Mouse (Mus musculus) inflammation-experienced regulatory T-cells (primary cell): ENCODE measurements around the gene Dnajc4. TPM values are rescaled to one million over a fixed set of nuclear protein-coding genes. Genes with fewer than 3 reads are reported as not detected.

Source experiments
- polyA plus RNA-seq, 2 experiments: library from polyadenylated mRNA; unstranded; fragments of 100-300 nt; shearing (Covaris generic); gene quantifications; one replicate each; pipeline ENCODE4 v1.2.1; 2017

Dnajc4 gene
- 10 to 100 TPM; 52.2 to 52.7 TPM for polyA plus RNA-seq

DNA sequence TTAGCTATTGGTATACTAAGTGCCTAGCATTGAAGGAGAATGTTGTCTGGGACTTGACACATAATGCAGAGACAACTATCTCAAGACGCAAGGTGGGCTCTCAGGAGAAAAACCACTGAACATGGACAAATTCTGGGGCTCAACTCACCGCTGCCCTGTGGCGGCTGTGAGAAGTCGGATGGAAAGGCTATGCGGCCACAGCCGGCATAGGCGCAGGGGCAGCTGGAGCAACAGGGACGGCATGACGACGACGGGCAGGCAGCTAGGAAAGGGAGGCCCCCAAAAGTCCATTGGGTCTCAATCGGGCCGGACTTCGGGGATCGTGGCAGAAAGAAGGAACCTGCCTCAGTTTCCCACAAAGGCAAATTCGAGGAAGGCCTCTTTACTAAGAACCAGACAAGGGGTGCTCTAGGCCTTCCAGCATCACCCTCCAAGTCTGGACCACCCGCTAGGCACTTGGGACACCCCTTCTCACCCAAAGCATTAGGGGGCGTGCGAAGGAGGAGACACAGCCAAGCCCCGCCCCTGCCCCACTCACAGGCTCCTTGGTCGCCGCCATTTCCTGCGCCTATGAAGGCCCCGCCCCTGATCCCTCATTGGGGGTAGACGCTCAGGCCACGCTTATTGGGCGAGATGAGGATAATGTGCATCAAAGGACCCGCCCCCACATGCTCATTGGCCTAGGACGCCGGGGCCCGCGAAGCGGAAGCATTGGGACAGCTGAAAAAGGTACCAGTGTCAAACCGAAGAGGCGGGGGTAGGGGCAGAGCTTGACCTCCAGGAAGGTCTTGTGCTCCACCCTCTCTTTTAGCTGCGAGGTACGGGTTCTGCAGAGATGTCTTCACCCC, at the start of gene Dnajc4:
Gene Dnajc4, minus strand, starts transcription at position 562 of the 848 bp plus-strand sequence.

DNA sequence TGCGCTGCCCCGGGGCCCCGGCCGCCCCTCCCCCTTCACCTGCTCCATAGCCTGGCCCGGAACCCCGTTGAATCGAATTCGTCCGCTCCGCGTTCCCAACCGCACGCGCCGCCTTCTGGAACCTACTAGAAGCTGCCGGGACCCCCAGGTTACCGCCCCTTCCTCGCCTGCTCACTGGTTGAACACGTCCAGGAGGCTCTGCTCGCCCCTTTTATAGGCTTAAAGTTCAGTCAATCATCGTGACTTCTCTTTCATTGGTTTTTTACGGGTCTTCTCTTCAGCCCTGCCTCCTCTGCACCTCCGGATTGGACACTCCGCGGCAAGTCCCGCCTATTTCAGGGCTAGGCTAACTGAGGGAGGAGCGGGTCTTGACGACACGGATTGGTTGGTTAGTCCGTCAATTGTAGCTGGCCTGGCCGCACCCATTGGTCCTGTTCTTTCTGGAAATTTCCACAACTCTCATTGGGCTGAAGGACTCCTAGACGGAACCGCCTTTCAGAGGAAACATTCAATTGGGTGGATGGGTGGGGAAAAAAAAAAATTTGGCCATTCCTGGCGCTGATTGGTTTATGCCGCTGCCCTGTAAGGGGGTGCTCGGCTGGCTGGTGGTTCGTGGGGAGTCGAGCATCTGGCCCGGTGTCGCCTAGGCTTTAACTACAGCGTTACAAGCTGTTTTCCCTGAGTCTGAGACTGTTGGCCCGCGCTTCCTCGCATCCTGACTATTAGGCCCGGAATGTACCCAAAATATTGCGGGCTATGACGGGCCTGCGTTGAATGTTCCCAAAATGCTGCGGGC, 47.7 kb upstream of the Dnajc4 start, which contains the start of gene Stip1:
Gene Stip1, minus strand, starts transcription at position 127 of the 796 bp plus-strand sequence.

DNA sequence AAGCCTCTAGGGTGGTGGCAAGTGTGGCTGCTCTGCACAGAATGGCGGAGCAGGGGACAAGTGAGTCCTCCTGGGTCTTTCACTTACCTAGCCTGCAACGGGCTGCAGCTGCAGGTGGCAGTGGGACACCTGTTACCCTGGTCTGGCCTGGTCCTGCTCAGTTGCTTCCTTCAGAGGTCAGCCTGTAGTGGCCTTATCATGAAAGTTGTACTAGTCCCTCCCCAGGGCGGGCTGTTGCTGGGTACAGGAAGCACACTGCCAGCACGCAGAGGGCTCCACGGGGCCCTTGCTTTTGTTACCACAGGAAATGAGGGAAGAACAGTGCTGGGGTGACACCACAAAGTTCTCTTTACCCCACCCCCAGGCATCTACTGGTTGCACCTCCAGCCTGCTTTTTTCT, 26.8 kb upstream of the Dnajc4 start, which contains the start of gene Fermt3:
Gene Fermt3, minus strand, starts transcription at position 279 of the 400 bp plus-strand sequence.

DNA sequence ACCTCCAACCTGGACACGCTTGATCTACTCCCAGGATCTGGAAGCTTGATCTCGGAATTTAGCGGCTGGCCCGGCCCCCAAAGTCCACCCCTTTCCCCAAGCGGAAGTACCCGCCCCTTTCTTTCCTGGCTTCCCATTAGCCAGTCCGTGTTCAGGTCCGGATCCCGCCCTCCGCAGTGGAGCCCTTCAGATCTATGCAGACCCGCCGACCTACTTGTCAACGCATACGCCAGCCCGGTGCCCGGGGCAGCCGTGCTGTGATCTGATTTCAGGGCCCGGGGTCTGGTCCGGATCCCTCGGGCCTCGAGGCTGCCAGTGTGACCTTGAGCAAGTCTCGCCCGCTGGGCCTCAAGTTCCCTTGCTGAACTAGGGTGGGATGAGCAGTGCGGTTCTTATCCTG, 3.6 kb upstream of the Dnajc4 start, which contains the start of the genes Nudt22 and Trpt1:
Gene Nudt22, minus strand, starts transcription at position 112 of the 400 bp plus-strand sequence.
Gene Trpt1, plus strand, starts transcription at position 126 of the 400 bp plus-strand sequence.

DNA sequence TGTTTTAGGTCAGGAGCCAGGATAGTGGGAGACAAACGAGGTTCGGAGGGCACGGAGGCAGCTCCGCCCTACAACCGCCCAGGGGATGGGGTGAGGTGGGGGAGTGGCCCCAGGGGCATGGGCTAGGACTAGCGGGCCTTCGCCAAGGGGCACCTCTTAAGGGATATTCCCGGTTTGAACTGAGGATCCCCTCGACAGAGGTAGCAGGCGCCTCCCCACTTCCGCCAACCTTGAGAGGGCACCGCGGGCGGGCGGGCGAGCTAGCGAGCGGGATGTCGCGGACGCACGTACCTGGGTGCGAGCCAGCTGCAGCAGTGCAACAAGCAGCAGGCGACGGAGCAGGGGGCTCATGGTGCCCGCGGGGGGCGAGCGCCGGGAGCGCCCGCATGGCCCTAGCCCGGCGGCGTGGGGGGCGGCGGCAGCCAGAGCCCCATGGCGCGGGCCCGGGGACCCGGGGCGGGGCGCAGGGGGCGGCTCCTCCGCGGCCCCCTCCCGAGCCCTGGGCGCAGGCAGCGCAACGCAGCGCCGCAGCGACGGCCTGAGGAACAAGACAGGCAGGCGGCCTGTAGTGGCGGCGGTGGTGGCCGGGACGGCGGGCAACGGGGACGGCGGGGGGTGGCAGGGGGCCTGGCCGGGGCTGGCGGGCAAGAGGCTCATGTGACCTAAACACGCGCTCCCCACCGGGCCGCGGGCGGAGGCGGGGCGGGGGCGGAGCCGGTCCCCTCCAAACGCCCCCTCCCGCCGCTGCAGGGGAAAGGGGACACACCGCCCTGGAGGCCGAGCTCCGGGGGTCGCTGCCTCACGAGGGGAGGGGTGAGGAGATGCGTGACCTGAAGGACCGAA, 5.1 kb downstream of the Dnajc4 start, which contains the start of gene Vegfb:
Gene Vegfb, minus strand, starts transcription at position 591 of the 843 bp plus-strand sequence.

DNA sequence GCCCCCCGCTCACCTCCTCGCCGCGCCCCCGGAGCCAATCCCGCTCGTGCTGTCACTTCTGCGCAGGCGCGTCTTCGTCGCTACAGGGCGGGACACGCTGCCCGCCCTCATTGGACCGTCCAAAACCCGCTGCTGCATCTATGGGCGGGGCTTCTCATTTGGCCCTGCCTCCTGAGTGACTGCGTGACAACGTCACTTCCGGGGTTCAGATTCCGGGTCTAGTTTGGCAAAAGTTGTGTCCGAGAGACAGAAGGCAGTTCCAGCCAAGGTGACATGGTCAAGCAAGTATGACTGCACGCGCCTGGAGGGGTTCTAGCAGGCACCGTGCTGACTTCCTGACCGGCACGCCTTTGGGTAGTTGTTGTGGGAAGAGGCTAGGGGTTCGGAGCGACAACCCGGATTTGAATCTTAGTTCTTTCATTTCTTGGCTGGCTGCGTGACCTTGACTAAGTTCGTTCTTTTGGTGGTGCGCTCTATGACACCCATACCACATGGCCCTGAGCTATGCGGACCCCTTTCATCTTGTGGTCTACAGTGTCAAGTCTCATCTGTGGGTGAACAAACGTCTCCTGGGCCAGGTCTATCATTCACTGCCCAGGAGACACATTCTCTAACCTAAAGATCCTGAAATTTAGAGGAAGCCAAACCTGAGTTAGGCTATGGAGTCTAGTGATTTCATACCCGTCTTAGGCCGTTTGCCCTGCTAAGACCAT, 11.8 kb downstream of the Dnajc4 start, which contains the start of gene Fkbp2:
Gene Fkbp2, minus strand, starts transcription at position 121 of the 713 bp plus-strand sequence.

DNA sequence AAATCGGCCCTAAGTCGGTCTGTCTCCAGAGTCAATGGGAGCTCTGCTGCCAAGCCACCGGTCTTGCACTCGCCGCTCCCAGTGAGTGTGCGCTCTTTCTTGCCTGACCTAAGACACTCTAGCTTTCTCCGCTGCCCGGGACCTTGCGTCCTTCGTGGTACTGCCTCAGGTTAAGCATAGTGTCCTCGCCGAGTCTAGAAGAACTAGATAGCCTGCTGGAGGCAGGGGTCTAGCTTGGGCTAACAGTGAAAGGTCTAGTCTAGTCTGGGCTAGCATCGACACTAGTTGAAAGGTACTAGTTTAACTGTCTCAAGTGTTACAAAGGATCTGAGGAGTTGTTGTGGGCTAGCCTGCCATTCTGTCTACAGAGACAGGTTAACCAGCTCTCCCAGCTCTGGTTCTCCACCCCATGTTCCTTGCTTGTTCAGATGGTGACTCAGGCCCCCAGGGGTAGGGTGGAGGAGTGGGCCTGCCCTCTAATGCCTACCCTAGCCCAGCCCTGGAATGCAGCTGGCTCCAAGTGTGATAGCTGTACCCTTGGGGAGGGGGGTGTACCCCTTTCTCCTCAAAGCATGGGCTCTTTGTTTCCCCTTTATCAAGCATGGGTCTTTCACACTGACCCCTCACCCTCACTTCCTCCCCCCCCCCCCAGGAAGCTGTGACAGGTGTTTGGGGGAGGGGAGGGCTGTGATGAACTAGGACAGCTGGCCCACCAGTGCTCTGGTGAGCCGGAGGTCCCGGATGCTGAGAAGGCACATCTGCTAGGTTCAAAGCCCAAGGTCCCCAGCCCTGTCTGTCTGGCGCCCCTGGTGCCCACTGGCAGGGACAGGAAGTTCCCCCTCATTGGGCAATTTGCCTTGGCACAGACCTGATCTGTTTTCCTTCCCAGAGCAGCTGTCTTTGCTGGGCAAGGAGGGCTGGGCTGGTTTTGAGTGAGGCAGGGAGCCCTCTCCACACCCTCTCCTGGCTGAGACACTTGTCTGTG, 16.5 kb downstream of the Dnajc4 start, which contains the start of gene Plcb3:
Gene Plcb3, minus strand, starts transcription at position 934 of the 985 bp plus-strand sequence.

DNA sequence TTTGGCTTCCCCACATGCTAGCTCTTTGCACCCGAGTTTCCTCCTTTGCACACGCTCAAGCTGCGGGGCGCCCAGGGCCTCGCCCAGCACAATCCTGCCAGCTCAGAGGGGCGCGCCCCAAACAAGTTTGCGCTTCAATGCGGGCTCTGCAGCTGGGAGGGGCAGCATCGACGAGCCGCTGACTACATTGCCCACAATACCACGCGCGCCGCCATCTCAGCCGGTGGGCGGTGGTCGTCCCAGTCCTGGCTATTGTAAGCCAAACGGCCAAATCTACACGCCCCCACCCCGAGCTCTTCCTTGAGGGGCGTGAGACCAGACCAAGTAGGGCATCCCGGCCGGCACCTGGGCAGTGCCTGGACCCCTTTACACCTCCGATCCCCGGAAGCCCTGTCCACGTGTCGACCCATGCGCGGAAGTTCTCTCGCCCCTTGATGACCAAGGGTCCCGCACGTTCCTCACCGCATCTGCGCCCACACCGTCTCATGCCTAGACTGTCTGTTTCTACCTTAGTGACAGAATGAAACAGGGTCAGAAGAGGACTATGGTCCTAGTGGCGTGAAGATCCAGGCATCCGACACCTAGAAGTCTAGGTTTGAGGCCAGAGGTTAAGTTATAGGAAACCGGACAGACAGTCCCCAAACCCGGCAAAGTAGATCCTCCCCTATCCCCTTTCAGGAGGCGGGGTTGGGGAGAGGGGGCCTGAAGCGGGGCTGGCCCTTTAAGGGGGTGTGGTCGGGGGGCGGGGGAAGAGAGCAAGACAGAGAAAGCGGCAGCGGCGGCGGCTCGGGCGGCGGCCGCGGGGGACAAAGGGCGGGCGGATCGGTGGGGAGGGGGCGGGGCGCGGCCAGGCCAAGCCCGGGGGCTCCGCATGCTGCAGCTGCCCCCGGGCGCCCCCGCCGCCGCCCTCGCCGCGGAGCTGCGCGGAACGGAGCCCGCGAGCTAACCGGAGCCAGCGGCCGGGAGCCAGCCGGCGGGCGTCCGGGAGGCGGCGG, 17.9 kb downstream of the Dnajc4 start, which contains the start of gene Ppp1r14b:
Gene Ppp1r14b, plus strand, starts transcription at position 758 of the 995 bp plus-strand sequence.

DNA sequence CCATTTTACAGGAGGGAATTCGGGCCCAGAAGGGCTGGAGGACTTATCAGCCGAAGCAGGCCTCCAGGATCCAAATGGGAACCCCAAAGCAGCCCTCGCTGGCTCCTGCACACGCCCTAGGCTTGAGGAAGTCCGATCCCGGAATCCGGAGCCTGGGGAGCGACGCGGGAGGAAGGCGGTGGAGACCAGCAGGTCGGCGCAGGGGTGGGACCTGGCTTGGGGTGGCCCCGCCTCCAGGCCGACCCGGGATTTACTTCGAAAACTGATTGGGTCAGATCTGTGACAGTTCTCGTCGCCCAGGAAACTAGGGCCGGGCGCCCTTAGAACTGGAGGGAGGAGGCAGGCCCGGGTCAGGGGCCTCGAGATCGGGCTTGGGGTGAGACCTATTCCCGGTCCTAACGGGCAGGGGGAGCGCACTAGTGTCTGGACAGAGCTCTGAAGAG, 50.1 kb downstream of the Dnajc4 start, which contains the start of gene Gpr137:
Gene Gpr137, minus strand, starts transcription at position 232 of the 443 bp plus-strand sequence.

DNA sequence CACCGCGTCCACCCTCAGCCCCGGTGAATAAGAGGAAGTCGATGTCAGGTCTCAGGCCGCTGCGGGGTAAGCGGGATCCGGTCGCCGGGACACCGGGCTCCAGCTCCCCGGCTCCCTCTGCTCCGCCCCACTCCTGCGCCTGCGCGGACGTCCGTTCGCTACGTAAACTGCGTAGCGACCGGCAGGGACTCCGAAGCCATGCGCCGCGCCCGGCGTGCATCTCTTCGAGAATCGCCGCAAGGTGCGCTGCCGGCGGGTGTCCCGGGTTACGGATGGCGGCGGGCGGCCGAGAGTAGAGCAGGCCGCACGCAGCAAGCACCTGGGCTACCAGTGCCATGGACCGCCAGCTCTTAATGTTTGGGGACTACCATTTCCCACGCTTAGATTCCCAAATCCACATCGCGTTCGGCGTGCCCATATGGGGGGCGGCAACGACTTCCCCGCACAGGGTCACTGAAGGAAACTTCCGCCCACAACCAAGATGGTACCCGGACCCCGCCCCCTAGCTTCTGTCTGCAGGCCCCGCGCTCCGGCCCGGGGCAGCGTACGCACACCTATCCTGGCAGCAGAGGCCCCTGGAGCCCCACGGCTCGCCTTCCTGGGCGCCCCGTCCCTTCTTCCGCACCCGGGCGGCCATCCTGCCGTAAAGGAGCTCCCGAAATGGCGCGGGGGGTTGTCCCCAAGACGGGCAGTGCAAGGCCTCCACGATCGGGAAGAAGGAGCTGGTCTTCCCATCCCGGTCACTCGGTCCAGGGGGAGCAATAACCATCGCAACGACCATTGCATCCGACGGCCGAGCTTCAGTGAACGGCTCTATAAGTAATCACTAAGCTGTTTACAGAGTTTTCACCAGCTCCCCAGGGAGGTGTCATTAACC, 50.8 kb downstream of the Dnajc4 start, which contains the start of gene Bad:
Gene Bad, plus strand, starts transcription at position 490 of the 877 bp plus-strand sequence.

Other genes starting within 250 kb of the Dnajc4 start
- gene Rps6ka4, start 151.9 kb downstream of the Dnajc4 start, polyA plus RNA-seq = 10 to 100 TPM; 50.1 to 58.1 TPM
- gene Ccdc88b, start 134.4 kb downstream of the Dnajc4 start, polyA plus RNA-seq = 10 to 100 TPM; 41.3 to 59.0 TPM
- 100 to 1,000 TPM; 141 to 157 TPM for gene Trmt112, start 82.9 kb downstream of the Dnajc4 start, polyA plus RNA-seq
- gene Prdx5, start 82.5 kb downstream of the Dnajc4 start, polyA plus RNA-seq = 100 to 1,000 TPM; 238 to 261 TPM
- 10 to 100 TPM; 25.6 to 26.6 TPM for gene Esrra, start 70.8 kb downstream of the Dnajc4 start, polyA plus RNA-seq
- gene Catsperz, start 67.2 kb downstream of the Dnajc4 start, polyA plus RNA-seq = not detected
- gene Kcnk4, start 58.1 kb downstream of the Dnajc4 start, polyA plus RNA-seq = not detected
- 10 to 100 TPM; 32.4 to 39.4 TPM for gene Bad, start 50.7 kb downstream of the Dnajc4 start, polyA plus RNA-seq
- 10 to 100 TPM; 14.2 to 14.5 TPM for gene Gpr137, start 50.1 kb downstream of the Dnajc4 start, polyA plus RNA-seq
- 100 to 1,000 TPM; 164 to 215 TPM for gene Ppp1r14b, start 17.6 kb downstream of the Dnajc4 start, polyA plus RNA-seq
- gene Plcb3, start 16.1 kb downstream of the Dnajc4 start, polyA plus RNA-seq = 10 to 100 TPM; 38.5 to 43.6 TPM
- gene Fkbp2, start 12.1 kb downstream of the Dnajc4 start, polyA plus RNA-seq = 10 to 100 TPM; 40.3 to 59.9 TPM
- gene Vegfb, start 4.9 kb downstream of the Dnajc4 start, polyA plus RNA-seq = 10 to 100 TPM; 12.9 to 18.5 TPM
- 10 to 100 TPM; 24.4 to 38.2 TPM for gene Nudt22, start 3.5 kb upstream of the Dnajc4 start, polyA plus RNA-seq
- 1 to 10 TPM; 5.4 to 7.0 TPM for gene Trpt1, start 3.6 kb upstream of the Dnajc4 start, polyA plus RNA-seq
- gene Fermt3, start 26.9 kb upstream of the Dnajc4 start, polyA plus RNA-seq = 100 to 1,000 TPM; 341 to 346 TPM
- gene Stip1, start 47.4 kb upstream of the Dnajc4 start, polyA plus RNA-seq = 100 to 1,000 TPM; 173 to 257 TPM
- 10 to 100 TPM; 15.3 to 31.2 TPM for gene Macrod1, start 64.2 kb upstream of the Dnajc4 start, polyA plus RNA-seq
- under 1 TPM; 0.13 to 0.88 TPM for gene Flrt1, start 113.2 kb upstream of the Dnajc4 start, polyA plus RNA-seq
- gene Otub1, start 213.7 kb upstream of the Dnajc4 start, polyA plus RNA-seq = 10 to 100 TPM; 53.9 to 54.8 TPM
- gene Cox8a, start 225.0 kb upstream of the Dnajc4 start, polyA plus RNA-seq = 100 to 1,000 TPM; 406 to 412 TPM
- gene Naa40, start 248.6 kb upstream of the Dnajc4 start, polyA plus RNA-seq = 10 to 100 TPM; 45.3 to 48.1 TPM